Comparison of ENCODE assay signal across 15 mouse cellular contexts in genomic region chr16:22234535-22234934, GRCm38 (mm10).
"Had no signal": no experiment of that assay in that cellular context is flagged by ENCODE, and none has a peak within 500 bp of the region (broad histone marks: within the 10 kb centered on the region; RNA-seq: fewer than 3 reads in every experiment).

No protein-coding gene starts in this region.

- H3K4me3 ChIP-seq: limb, embryonic 10.5 days; liver, embryonic 15.5 days; megakaryocyte, embryonic 14.5 days; neural tube, embryonic 13.5 days had no signal

- H3K4me1 ChIP-seq: limb, embryonic 10.5 days; liver, embryonic 15.5 days; megakaryocyte, embryonic 14.5 days had no signal

- H3K27me3 ChIP-seq: liver, embryonic 15.5 days; megakaryocyte, embryonic 14.5 days; neural tube, embryonic 13.5 days had no signal

- ATAC-seq: lung, postnatal 0 days; midbrain, embryonic 16.5 days had no signal

- H3K4me2 ChIP-seq: liver, embryonic 11.5 days; liver, embryonic 15.5 days; neural tube, embryonic 13.5 days had no signal

- H3K27ac ChIP-seq: kidney, postnatal 0 days; limb, embryonic 10.5 days; liver, embryonic 15.5 days; neural tube, embryonic 13.5 days had no signal

- H3K9ac ChIP-seq: liver, embryonic 15.5 days; neural tube, embryonic 13.5 days had no signal

- DNase-seq: kidney, adult 9 months; kidney, postnatal 36 days; layer of hippocampus, adult 9-11 months; lung, adult 2 months; lung, postnatal 4 days; retina, postnatal 1 day; thymus, postnatal 4 days had no signal

- H3K9me3 ChIP-seq: limb, embryonic 10.5 days; liver, embryonic 15.5 days; neural tube, embryonic 13.5 days had no signal
